Mouse (Mus musculus): Measurements from ENCODE around the gene Nufip2. TPM values are rescaled to one million over a fixed set of nuclear protein-coding genes. Genes with fewer than 3 reads are reported as not detected.

Nufip2 gene
- polyA plus RNA-seq, 1 experiment from 2014 or later, result 4.0 TPM

- no peak for ATAC-seq (replicated peaks; ENCODE audit: low FRiP score)
- H3K9ac ChIP-seq, result no peak overlapping the region
- H3K27me3 ChIP-seq, result no peaks in the 10 kb centered on the region
- H3K4me2 ChIP-seq, result no peak overlapping the region
- H3K36me3 ChIP-seq, result peaks cover 21% of the 10 kb centered on the region
- no peak overlapping the region for H3K4me3 ChIP-seq (replicated peaks)
- H3K9me3 ChIP-seq (replicated peaks), result no peaks in the 10 kb centered on the region
- WGBS, result 91% methylated on average over 17 of the region's 17 CpGs
- peaks cover 47% of the 10 kb centered on the region for H3K4me1 ChIP-seq
- no peak overlapping the region for H3K27ac ChIP-seq
These were observed 92.0 kb downstream of the Nufip2 start for GRCm38 (mm10) chr11:77777937-77778336.

DNA sequence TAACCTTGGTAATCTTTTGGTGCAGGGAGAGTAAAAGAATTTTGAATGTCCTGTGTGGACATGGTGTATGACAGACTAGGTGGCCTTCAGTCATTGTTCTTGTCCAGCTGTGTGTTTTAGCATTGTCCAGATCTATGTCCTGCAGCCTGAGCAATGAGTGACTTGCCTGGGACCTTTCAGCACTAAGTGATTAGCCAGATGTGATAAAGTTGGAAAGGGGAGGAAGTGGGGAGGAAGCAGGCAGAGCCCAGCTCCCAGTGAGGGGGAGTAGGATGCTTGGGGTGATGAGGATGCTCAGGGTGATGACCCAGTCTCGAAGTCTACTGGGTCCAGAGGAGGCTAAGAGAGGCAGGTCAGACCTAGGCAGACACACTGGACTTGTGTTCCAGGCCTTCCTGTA lies 93.3 kb downstream of the Nufip2 start:
- H3K27ac ChIP-seq, result no peak overlapping the region
- no peak overlapping the region for H3K4me3 ChIP-seq (replicated peaks)
- H3K27me3 ChIP-seq, result no peaks in the 10 kb centered on the region
- 30% methylated on average over 1 of the region's 1 CpGs for WGBS
- H3K36me3 ChIP-seq, result peaks cover 21% of the 10 kb centered on the region
- H3K4me2 ChIP-seq, result no peak overlapping the region
- H3K4me1 ChIP-seq, result peaks cover 58% of the 10 kb centered on the region
- no peak overlapping the region for H3K9ac ChIP-seq
- no peaks in the 10 kb centered on the region for H3K9me3 ChIP-seq (replicated peaks)
- ATAC-seq (replicated peaks; ENCODE audit: low FRiP score), result no peak

GRCm38 (mm10) chr11:77781088-77781487 lies 95.1 kb downstream of the Nufip2 start:
- peaks cover 70% of the 10 kb centered on the region for H3K4me1 ChIP-seq
- no peak overlapping the region for H3K9ac ChIP-seq
- no peak overlapping the region for H3K4me2 ChIP-seq
- H3K27ac ChIP-seq, result no peak overlapping the region
- H3K4me3 ChIP-seq (replicated peaks), result no peak overlapping the region
- no peak for ATAC-seq (replicated peaks; ENCODE audit: low FRiP score)
- no peaks in the 10 kb centered on the region for H3K27me3 ChIP-seq
- no peaks in the 10 kb centered on the region for H3K9me3 ChIP-seq (replicated peaks)
- WGBS, result 71% methylated on average over 7 of the region's 7 CpGs
- peaks cover 21% of the 10 kb centered on the region for H3K36me3 ChIP-seq

DNA sequence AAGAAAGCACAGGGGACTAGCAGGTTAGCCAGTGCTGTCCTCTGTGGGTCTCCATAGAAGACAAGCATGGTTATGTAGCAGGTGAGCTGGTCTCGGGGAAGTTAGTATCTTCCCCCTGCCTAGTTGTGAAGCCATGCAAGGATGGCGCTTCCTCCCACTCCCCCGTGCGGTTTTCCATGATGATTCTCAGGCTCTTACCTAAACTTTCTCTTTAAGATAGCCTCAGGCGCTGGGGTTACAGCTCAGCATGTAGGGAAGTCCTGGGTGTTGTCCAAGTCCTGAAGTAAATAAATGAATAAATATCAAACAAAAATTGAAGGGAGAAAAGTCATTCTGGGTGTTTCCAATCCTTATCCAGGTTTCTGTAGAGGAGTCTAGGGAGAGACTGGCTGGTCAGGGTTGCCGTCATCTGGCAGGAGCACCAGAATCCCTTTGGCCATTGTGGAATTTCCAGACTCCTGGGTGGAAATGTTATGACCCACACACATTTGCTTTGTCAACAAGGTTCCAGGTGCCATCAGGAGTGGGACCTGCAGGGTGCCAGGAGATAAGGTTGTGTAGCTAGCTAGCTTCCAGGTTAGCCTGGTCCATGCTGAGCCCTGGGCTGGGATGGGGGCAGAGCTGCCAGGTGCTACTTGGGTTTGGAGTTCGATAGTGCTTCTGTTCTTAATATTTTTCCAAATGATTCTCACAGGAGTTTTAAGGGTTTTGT lies 96.3 kb downstream of the Nufip2 start:
- H3K36me3 ChIP-seq, result peaks cover 18% of the 10 kb centered on the region
- no peak overlapping the region for H3K9ac ChIP-seq
- H3K4me3 ChIP-seq (replicated peaks), result no peak overlapping the region
- WGBS, result 79% methylated on average over 7 of the region's 7 CpGs
- ATAC-seq (replicated peaks; ENCODE audit: low FRiP score), result no peak
- H3K4me1 ChIP-seq, result peaks cover 69% of the 10 kb centered on the region
- no peaks in the 10 kb centered on the region for H3K27me3 ChIP-seq
- H3K9me3 ChIP-seq (replicated peaks), result no peaks in the 10 kb centered on the region
- no peak overlapping the region for H3K4me2 ChIP-seq
- no peak overlapping the region for H3K27ac ChIP-seq

GRCm38 (mm10) chr11:77783211-77783746 lies 97.3 kb downstream of the Nufip2 start:
- ATAC-seq (replicated peaks; ENCODE audit: low FRiP score), result peak; percentile 12; the same call in 1 of the 2 replicates
- Histone ChIP-seq H3K27ac (peak overlapping the region; percentile 94), H3K9ac (0 out of 2 replicates have a peak overlapping the region, but pooled peaks have one; percentile 15), H3K9me3 (replicated peaks) (no peaks in the 10 kb centered on the region), H3K4me3 (replicated peaks) (no peak overlapping the region), H3K4me2 (peak overlapping the region; percentile 2; the same call in 1 of the 2 replicates), H3K4me1 (peaks cover 63% of the 10 kb centered on the region), H3K27me3 (no peaks in the 10 kb centered on the region), H3K36me3 (peaks cover 8% of the 10 kb centered on the region; the same call in 1 of the 2 replicates)
- 68% methylated on average over 10 of the region's 10 CpGs for WGBS

DNA sequence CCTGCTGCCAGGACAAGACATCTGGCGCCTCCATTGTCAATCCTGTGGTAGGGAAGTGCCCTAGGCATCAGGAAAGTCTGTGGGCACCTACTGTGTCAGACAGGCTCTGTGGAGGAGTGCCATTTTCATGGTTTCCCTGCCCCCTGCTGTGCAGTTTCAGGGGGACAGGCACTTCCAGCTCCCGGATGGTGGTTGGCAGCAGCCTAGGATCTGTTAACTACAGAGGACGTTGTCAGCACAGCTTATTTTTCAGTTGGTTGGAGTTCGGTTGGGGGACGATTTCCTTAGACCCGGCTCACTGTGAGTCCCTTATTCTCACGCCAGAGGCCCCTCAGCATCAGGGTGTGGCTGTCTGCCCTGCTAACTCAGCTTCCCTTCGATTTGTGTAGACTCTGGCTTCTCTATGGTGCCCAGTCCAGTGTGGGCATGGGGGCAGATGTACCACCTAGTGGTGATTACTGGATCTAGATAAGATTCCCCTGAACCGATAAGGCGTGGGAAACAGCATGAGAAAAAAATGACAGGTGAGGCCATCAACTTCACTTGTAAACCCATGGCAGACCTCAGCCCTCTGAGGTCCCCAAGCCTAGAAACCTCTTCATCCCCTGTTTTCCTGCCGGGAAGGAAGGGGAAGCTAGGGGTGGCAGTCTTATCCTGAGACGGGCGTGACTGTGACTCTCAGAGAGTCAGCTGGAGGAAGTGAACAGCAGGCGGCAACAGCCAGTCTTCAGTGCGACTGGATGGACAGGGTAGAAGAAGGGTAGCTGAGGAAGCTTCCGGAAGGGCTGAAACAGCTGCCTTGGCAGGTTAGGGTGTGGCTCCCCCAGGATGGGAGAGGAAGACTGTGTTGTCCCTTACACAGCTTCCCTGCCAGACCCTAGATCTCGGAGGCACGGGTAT lies 98.0 kb downstream of the Nufip2 start:
- Histone ChIP-seq H3K27ac (peak overlapping the region; percentile 94), H3K4me3 (replicated peaks) (no peak overlapping the region), H3K4me2 (peak overlapping the region; percentile 2), H3K9ac (peak overlapping the region; percentile 15; the same call in 1 of the 2 replicates), H3K27me3 (no peaks in the 10 kb centered on the region), H3K4me1 (peaks cover 63% of the 10 kb centered on the region), H3K9me3 (replicated peaks) (no peaks in the 10 kb centered on the region), H3K36me3 (0 out of 2 replicates have a peak, but pooled peaks cover 5% of the 10 kb centered on the region)
- ATAC-seq (replicated peaks; ENCODE audit: low FRiP score), result 0 out of 2 replicates have a peak, but pooled peaks have one; percentile 26
- 47% methylated on average over 18 of the region's 18 CpGs for WGBS

DNA sequence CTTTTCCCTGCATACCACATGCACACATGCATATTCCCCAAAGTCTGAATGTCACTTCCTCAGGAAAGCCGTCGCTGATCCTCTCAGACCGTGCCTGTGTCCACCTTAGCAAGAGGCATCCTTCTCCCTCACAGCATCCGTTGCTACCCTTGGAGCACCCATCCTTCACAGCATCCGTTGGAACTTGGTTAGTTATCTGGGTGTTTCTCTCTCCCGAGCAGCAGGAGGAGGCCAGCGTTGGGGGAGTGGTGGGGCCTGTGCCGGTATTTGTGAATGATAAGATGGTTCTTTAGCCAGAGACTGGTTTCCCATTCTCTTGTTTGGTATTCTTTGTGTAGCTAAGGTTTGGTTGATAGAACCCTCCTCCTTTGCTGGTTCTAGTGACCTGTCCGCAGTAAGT lies 98.9 kb downstream of the Nufip2 start:
- WGBS, result 67% methylated on average over 9 of the region's 9 CpGs
- no peak overlapping the region for H3K9ac ChIP-seq
- H3K27me3 ChIP-seq, result no peaks in the 10 kb centered on the region
- peak overlapping the region; percentile 94 for H3K27ac ChIP-seq
- no peak for ATAC-seq (replicated peaks; ENCODE audit: low FRiP score)
- peak overlapping the region; percentile 2; the same call in 1 of the 2 replicates for H3K4me2 ChIP-seq
- 0 out of 2 replicates have a peak, but pooled peaks cover 5% of the 10 kb centered on the region for H3K36me3 ChIP-seq
- peaks cover 65% of the 10 kb centered on the region for H3K4me1 ChIP-seq
- no peak overlapping the region for H3K4me3 ChIP-seq (replicated peaks)
- H3K9me3 ChIP-seq (replicated peaks), result no peaks in the 10 kb centered on the region

DNA sequence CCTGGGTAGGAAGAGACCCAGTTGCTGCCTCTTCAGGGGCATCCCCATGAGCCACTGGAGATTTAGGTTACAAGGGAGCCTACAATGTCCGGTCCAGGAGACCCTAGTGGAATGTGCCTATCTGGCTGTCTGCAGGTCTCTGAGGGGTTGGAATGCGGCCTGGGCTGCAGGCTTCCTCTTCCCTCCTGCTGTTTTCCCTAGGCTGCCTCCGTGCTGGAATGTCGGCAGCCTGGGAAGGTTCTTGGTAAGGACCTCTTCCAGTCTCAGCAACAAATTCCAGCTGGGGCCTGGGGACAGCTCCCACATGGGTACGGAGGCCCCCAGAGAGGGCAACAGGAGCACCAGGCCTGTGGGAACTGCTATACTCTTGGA lies 99.4 kb downstream of the Nufip2 start:
- H3K9ac ChIP-seq, result 0 out of 2 replicates have a peak overlapping the region, but pooled peaks have one; percentile 2
- H3K4me3 ChIP-seq (replicated peaks), result no peak overlapping the region
- H3K4me1 ChIP-seq, result peaks cover 68% of the 10 kb centered on the region
- H3K4me2 ChIP-seq, result peak overlapping the region; percentile 12; the same call in 1 of the 2 replicates
- no peak for ATAC-seq (replicated peaks; ENCODE audit: low FRiP score)
- WGBS, result 12% methylated on average over 5 of the region's 5 CpGs
- no peaks in the 10 kb centered on the region for H3K27me3 ChIP-seq
- 0 out of 2 replicates have a peak, but pooled peaks cover 2% of the 10 kb centered on the region for H3K36me3 ChIP-seq
- H3K27ac ChIP-seq, result peak overlapping the region; percentile 94
- H3K9me3 ChIP-seq (replicated peaks), result no peaks in the 10 kb centered on the region

- WGBS, result 49% methylated on average over 7 of the region's 7 CpGs
- ATAC-seq (replicated peaks; ENCODE audit: low FRiP score), result peak; percentile 40
- no peaks in the 10 kb centered on the region for H3K36me3 ChIP-seq
- peaks cover 69% of the 10 kb centered on the region for H3K4me1 ChIP-seq
- peak overlapping the region; percentile 12; the same call in 1 of the 2 replicates for H3K4me2 ChIP-seq
- no peak overlapping the region for H3K9ac ChIP-seq
- H3K4me3 ChIP-seq (replicated peaks), result no peak overlapping the region
- H3K27me3 ChIP-seq, result no peaks in the 10 kb centered on the region
- H3K27ac ChIP-seq, result peak overlapping the region; percentile 94
- H3K9me3 ChIP-seq (replicated peaks), result no peaks in the 10 kb centered on the region
These were observed 100.0 kb downstream of the Nufip2 start for GRCm38 (mm10) chr11:77785768-77786561.

DNA sequence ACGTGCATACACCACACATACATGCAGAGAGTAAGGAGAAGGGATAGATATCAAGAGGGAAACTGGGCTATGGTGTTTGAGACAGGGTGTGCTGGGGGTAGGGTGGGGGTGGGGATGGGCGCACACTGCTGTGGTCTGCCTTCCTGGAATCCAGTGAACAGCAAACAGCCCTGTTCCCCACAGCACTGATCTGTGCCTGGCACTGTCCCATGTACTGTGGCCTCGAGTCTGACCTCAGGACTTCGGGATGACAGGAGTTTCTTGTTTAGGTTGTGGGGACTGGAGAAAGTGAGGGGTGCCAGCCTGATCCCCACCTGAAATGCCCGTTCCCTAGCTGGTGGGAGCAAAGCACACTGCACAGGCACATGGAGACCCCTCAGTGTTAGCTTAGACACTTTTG lies 101.8 kb downstream of the Nufip2 start, which contains the start of gene Gm10277:
Gene Gm10277, minus strand, starts transcription at position 41 of the 400 bp plus-strand sequence.
- Histone ChIP-seq H3K4me2 (no peak within 1 kb of the TSS), H3K27ac (peak within 1 kb of the TSS; percentile 94), H3K36me3 (no peaks in the 10 kb centered on the region), H3K9me3 (replicated peaks) (no peaks in the 10 kb centered on the region), H3K4me1 (peaks cover 71% of the 10 kb centered on the region), H3K9ac (no peak within 1 kb of the TSS), H3K4me3 (replicated peaks) (no peak within 1 kb of the TSS), H3K27me3 (no peaks in the 10 kb centered on the region)
- no peak for ATAC-seq (replicated peaks; ENCODE audit: low FRiP score)
- WGBS, result 81% methylated on average over 5 of the region's 5 CpGs

DNA sequence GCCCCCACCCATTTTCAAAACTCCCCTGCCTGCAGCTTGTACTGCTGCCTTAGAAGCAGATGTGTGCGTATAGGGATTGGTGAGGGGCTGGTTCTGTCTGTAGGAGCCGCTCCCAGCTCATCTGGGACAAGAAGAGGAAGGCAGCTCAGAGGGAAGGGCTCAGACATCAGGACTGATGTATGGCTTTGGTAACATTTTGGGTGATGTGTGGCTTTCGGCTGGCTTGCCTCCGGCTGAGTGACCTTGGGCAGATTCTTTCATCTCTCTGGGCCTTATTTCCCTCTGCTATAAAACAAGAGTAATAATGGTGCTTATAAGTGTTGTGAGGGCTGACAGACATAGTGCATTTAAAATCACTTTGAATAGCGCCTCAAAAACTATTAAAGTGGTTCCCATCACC lies 103.6 kb downstream of the Nufip2 start:
- Histone ChIP-seq H3K27me3 (no peaks in the 10 kb centered on the region), H3K36me3 (no peaks in the 10 kb centered on the region), H3K9me3 (replicated peaks) (no peaks in the 10 kb centered on the region), H3K4me2 (no peak overlapping the region), H3K9ac (no peak overlapping the region), H3K4me3 (replicated peaks) (no peak overlapping the region), H3K27ac (no peak overlapping the region), H3K4me1 (peaks cover 60% of the 10 kb centered on the region)
- WGBS, result 80% methylated on average over 5 of the region's 5 CpGs
- ATAC-seq (replicated peaks; ENCODE audit: low FRiP score), result no peak
